Comparison of ENCODE assay signal across 22 mouse cellular contexts in the genomic region with DNA sequence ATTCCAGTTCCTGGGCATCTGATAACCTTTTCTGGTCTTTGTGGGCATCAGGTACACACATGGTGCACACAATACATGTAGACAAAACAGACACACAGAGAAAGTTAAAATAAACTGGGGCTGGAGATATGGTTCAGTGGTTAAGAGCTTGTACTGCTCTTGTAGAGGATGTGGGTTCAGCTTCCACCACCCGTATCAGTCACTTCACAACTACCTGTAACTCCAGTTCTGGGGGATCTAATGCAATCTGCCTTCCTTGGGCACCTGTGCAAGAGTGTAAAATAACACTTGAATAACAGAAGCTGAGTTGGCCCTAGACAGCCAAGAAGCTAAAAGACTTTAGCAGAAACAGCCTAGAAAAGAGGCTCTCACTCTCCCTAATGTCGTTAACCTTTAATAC.
"Had no signal": no experiment of that assay in that cellular context is flagged by ENCODE, and none has a peak within 500 bp of the region (broad histone marks: within the 10 kb centered on the region; RNA-seq: fewer than 3 reads in every experiment).

No protein-coding gene starts in this region.

- H3K4me3 ChIP-seq: gastrocnemius, adult 2 months; heart, embryonic 10.5 days; heart, embryonic 12.5 days; hindbrain, embryonic 10.5 days; hindbrain, embryonic 12.5 days; intestine, embryonic 15.5 days; kidney, embryonic 15.5 days; limb, embryonic 10.5 days; limb, embryonic 12.5 days had no signal

- H3K36me3 ChIP-seq: heart, embryonic 10.5 days; heart, embryonic 12.5 days; hindbrain, embryonic 10.5 days; hindbrain, embryonic 12.5 days; intestine, embryonic 15.5 days; kidney, embryonic 15.5 days; limb, embryonic 10.5 days; limb, embryonic 12.5 days had no signal

- DNase-seq: gastrocnemius, adult 2 months; gastrocnemius, postnatal 10 days; gastrocnemius, postnatal 25 days; heart, postnatal 10 days; heart, postnatal 4 days; kidney, adult 18-20 months; kidney, adult 9 months; kidney, postnatal 14 days; kidney, postnatal 36 days; layer of hippocampus, adult 9-11 months; layer of hippocampus, postnatal 36 days; liver had no signal

- H3K27ac ChIP-seq: gastrocnemius, adult 2 months; heart, embryonic 10.5 days; hindbrain, embryonic 10.5 days; hindbrain, embryonic 12.5 days; hindbrain, embryonic 14.5 days; intestine, embryonic 15.5 days; kidney, embryonic 15.5 days; kidney, postnatal 0 days; limb, embryonic 10.5 days; limb, embryonic 12.5 days had no signal

- H3K4me1 ChIP-seq: heart, embryonic 10.5 days; heart, embryonic 12.5 days; hindbrain, embryonic 10.5 days; hindbrain, embryonic 12.5 days; intestine, embryonic 15.5 days; kidney, embryonic 15.5 days; limb, embryonic 10.5 days; limb, embryonic 12.5 days had no signal

- H3K27me3 ChIP-seq: heart, embryonic 12.5 days; hindbrain, embryonic 12.5 days; intestine, embryonic 15.5 days; kidney, embryonic 15.5 days; limb, embryonic 12.5 days had no signal
